Mouse (Mus musculus) hindbrain, embryonic 10.5 days (tissue): ENCODE measurements around the gene Fam107a. TPM values are rescaled to one million over a fixed set of nuclear protein-coding genes. Genes with fewer than 3 reads are reported as not detected.

Experiments used
- polyA plus RNA-seq: library from polyadenylated mRNA; unstranded; fragments of >200 nt; fragmentation: Nextera tagmentation; extraction: Ambion mirVana; gene quantifications from 2 replicates; pipeline ENCODE4 v1.2.1, GENCODE M21; 2016

The Fam107a gene
- polyA plus RNA-seq, 1 experiment from 2014 or later = 0.24 TPM

Other genes with a start within 250 kb of the Fam107a start
- gene Rpp14, start 237.7 kb downstream of the Fam107a start, polyA plus RNA-seq = 47.1 and 50.6 TPM in 2 replicates
- gene Pxk, start 219.8 kb downstream of the Fam107a start, polyA plus RNA-seq = 19.8 and 23.8 TPM in 2 replicates
- gene Pdhb, start 145.0 kb downstream of the Fam107a start, polyA plus RNA-seq = 212 and 213 TPM in 2 replicates
- gene Kctd6, start 103.9 kb downstream of the Fam107a start, polyA plus RNA-seq = 3.8 and 4.0 TPM in 2 replicates
- 0.14 TPM in 1 of 2 replicates, not detected in the other for gene Acox2, start 58.7 kb downstream of the Fam107a start, polyA plus RNA-seq
- gene Oit1, start 60.7 kb upstream of the Fam107a start, polyA plus RNA-seq = 0.21 TPM in 1 of 2 replicates, not detected in the other